Mouse (Mus musculus): ENCODE results near the gene Col6a2.
A peak's percentile ranks its signal among the peaks of the same experiment; 100 is the strongest.

Gene Col6a2

DNA sequence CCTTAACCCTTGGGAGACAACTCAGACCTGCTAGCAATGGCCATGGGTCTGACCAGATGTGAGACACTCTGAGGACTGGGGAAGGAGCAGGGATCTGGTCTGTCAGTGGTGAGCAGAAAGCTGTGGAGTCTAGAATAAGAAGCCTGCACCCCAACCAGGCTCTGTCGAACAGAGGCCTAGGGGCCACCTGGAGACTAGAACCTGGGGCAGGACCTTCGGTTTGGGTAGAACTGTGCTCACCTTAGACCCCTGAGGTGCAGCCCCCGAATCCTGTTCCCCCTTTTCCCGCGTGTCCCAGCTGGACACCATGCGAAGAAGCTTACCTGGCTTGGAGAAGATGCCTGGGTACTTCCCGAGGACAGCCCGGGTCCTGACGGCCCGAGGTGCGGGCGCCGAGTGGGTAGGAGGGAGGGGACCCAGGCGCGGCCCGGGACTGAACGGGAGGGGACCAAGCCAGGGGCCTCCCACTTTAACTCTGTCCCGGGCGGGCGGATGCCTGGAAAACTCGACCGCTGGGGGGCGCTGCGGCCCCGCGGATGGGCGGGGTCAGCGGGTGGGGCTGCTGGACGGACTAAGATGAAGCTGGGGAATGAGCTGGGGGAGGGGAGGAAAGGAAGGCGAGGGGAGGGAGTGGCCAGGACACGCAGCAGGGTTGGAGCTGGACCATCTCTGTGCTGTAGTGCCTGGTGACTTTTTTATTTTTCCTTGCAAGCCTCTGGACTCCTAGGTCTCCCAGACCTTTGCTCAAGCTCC lies at the start of gene Col6a2:
Gene Col6a2 (minus strand): TSS at position 703 of the 753 bp plus-strand sequence.
- DNase-seq (ENCODE audit: low read depth) = peak; percentile 14

DNA sequence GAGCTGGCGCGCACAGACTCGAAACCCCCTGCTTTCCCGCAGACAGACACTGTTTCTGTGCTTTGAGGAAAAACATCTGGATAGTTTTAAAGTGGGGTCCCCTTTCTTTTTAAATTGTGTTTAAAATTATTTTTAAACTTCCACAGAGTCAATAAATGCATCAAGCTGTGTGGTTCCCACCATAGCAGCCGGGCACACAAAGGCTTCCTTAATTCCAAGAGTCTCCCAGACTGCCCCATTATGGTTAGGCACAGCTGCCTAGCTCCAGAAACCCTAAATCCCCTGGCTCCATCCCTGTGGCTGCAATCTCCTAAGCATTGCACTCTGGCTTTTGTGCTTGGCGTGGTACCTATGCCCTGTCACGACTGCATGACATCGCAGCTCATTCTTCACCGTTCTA lies 48.5 kb upstream of the Col6a2 start:
- no peak for DNase-seq (ENCODE audit: low read depth)

DNA sequence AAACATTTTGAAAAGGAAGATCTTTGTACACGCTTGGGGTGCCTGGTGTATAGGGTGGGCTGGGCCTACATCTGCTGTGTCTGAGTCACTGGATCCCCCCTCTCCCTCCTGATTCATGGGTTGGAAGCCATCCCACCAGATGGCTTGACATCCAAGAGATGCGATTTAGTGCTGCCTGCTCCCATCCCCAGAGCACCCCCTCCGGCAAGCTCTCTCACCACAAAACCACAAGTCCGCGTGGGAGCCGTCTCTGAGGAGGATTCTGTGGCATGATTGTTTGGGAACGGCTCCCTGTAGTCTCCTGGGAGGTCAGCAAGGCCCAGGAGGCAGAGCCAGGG lies 45.5 kb upstream of the Col6a2 start:
- no peak for DNase-seq (ENCODE audit: low read depth)

DNA sequence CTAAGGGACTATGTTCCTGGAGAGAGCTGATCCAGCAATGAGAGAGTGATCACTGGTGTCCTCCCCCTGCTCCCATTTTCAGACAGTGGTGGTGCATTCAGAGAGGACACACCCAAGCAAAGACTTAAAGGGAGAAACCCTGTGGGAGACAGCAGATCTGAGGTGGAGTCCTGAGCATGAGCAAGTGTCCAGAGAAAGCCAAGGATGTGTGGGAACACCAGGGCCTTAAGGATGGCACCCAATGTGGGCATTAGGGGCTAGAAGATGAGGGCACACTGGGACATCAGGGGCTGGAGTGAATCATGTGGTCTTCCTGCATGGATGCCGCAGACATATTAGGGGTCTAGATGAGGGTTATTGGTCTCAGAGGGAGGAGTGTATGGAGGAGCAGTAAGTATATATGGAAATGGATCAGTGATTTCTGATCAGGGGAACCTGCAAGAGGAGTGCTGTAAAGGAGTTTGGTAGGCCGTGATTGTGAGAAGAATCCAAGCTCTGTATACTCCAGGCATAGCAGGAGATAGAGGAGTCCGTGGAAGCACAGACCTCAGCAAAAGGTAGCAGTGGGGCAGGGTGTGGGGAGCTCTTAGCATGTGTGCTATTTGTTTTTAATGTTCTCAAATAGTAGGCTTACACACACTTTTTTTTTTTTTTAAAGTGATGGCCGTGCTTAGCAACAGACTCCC lies 45.0 kb upstream of the Col6a2 start:
- DNase-seq (ENCODE audit: low read depth) = no peak

DNA sequence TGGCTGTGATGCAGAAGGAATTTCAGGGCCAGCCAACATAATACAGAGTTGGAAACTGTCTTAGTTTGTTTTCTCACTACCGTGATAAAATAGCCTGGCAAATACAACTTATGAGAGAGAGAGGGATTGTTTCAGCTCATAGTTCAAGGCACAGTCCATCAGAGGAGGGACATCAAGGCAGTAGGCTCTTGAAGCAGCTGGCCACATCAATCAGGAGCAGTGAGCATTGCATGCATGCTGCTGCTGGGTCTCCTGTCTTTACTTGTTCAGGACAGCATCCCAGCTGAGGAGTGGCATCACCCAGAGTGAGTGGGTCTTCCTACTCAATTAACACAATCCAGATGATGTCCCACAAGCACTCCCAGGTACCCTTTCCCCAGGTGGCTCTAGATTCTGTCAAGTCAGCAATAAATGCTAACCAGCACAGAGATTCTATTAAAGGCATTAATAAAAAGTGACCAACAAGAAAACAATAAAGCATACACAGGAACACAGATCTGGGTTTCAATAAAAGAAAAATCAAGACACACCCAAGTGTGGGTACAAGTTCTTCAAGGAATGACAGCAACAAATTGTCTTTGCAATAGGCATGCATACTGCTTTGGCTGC lies 43.9 kb upstream of the Col6a2 start:
- DNase-seq (ENCODE audit: low read depth) = no peak

DNA sequence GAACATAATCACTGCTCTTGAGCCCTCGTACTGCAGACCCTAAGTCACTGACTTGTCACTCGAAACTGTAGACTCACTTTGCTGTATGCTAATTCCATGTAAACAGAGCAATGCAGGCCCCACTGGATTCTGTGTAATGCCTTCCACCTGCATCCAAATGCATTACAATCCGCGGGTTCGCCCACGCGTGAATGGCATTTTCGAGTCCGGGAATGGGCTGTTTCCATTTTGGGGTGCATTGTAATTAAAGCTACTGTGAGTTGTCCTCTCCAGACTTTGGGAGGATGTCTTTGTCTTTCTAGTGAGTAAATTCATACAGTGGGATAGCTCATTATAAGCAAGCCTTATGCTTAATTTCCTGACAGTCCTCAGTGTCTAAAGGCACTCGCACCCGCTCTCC lies 42.1 kb upstream of the Col6a2 start:
- no peak for DNase-seq (ENCODE audit: low read depth)

DNA sequence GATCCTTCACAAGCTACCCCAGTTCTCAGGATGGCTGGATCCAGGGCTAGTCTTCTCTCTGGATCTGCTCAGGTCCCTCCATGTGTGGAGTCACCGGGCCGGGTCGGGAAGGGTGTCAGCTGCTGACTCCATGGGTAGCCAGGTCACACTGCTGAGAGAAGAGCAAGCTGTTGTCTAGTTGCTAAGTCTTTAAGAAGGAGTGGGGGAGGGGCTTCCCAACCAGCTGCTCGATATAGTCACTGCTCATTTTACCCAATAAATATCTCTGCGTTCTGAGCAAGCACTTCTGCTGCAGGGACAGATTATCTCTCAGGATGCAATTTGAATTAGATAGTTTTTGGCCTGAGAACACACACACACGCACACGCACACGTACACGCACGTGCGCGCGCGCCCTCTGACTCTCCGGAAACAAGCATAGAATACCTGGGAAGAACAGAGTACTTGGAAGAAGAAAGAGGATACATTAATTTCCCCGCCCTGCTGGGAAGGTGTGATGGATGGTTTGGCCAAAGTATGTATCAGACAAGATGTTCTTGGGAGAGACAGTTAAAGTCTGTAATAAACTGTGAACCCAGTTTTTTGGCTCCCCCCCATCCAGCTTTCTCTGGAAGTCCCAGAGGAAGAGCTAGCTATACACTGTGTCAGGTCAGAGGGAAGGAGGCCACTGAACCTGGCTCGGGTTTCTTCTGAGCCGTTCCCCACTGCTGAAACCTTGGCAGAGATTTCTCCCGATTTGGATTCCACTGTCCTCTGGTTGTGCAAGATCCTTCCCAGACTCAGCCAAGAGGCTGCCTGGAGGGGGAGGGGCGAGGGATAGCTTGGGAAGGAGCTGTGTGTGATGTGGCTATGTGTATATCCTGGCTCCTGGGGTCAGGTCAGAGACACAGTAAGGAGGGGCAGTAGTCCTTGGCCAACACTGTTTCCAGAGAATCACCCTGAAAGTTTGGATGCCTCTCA lies 41.0 kb upstream of the Col6a2 start:
- DNase-seq (ENCODE audit: low read depth) = no peak

DNA sequence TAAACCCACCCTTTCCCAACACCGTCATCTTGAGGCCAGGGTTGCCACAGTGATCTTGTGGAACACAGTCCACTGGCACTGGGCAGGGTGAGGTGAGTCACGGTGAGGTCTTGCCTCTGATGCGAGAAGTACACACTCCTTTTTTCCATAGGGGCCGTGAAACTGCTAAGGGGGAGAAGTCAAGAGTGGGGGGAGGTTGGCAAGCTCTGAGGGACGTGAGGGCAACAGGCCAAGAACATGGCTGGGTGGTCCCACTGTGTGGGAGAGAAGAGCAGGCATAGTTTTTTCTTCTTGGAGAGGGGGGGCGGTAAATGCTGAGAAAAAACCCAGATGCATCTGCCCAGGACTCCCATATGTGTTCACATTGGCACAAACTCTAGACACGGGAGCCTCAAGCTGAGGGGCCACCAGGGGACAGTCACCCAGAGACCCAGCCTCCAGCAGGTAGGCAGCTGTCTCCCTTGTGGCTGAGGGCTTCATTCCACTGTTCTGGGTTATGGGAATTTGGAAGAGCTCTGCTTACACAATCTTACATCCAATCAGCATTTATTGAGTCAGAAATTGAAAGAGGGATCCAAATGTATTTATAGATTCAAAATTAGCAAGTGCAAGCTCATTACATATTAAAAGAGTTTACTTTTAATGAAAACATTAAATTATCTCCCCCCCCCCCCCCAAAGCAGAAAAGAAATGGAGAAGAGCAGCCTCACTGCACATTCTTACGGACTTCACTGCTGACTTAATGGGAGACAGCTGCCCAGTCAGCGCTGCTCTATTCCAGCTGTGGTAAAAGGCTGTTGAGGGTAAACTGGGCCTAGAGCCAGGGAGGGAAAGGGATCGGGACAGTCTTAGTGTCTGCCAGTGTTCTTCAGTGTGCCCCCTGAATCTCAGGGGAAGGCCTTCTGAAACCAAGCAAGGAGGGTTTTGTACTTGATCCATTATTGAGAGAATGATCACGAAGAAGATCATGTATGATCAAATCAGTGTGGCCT lies 30.2 kb upstream of the Col6a2 start:
- no peak for DNase-seq (ENCODE audit: low read depth)

DNA sequence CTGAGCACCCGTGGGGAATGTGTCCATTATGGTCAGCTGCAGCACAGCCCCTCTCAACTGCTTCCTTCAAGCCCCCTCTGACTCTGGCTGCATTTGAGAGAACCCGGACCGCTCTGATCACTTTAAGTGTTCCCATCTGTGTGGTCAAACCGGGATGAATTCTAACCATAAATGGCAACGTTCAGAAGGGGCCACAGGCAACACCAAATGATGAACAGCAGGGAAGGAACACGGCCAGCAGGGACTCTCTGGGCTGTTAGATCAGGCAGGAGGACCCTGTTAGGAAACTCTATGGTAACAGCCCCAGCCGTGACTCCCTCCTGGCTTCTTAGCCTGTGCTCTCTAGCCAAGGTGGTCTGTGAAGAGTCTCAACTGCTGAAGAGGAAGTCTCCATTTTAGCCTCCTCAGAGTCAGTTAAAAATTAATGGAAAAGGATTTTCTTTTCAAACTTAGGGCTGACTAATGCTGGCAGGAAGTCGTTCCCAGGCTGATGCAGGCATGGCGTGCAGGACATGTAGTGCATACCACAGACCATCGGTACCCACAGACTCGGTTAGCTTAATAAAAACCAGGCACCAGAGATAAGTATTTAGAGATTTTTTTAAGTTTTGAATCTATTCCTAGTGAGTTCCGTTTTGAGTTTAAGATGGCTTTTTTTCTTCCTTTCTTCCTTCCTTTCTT lies 27.4 kb upstream of the Col6a2 start:
- DNase-seq (ENCODE audit: low read depth) = no peak

DNA sequence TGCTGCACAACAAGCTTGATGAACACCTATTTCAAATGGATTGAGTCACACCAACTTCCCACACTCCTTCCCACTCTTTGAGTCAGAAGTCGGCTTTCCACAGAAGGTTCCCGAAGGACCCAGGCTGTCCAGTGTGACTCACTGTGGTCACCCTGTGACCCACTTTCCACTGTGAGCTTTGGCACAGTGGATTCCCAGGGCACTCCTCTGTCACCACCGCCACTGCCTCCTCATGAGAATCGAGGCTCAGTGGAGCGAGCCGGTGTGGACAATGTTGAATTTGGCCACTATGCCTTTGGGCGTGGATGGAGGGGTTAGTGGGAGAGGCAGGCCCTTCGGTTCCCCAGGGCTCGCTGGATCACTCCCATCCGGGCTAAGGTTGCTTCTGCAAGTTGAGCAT lies 25.3 kb upstream of the Col6a2 start:
- no peak for DNase-seq (ENCODE audit: low read depth)

DNA sequence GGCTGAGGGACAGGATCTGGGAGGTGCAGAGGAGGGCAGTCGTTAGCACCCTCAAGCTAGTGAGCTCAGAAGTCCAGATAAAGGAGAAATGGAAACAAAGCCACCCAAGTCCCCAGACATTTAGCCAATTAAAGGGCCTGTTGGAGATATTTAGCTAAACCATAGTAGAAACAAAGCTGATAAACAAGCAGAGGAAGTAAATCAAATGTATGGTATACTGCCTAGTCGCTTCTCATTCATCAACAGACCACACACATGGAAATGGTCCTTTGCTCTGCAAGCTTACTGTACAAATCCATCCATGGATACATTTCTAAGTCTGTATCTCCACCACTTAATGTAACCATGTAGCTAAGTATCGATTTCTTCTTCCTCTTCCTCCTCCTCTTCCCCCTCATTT lies 24.0 kb upstream of the Col6a2 start:
- no peak for DNase-seq (ENCODE audit: low read depth)

DNA sequence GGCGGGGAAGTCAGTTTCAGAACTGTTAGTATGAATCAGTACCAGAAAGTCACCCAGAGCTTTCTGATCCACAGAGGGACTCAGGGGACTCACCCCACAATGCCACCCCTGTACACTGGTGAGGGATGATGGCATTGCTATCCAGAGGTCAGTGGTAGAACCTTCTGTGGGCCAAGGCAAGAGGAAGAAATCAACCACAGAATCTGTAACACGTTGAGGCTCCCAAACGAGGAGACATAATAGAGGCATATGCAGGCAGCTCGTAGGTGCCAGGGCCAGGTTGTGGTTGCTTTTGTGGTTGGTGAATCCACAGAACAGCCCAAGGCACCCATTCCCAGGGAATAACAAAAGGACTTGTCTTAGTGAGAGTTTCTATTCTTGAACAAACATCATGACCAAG lies 22.3 kb upstream of the Col6a2 start:
- DNase-seq (ENCODE audit: low read depth) = no peak

DNA sequence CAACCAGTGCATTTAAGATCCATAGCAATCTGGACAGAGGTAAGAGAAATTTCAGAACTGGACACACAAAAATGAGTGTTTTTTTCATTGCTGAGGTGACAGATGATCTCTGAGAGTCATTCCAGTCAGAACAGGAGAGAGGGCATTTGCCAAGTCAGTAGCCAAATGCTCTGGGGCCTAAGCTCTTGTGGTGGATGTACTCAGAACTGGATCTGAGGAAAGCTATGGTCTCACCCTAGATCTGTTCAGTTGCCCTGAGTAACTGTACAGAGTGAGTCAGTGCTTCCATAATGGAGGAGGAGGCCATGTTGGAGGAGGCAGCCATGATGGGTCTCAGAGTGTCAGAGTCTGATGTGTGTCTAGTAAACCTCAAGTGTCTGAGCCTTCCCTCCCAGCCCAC lies 21.6 kb upstream of the Col6a2 start:
- no peak for DNase-seq (ENCODE audit: low read depth)

DNA sequence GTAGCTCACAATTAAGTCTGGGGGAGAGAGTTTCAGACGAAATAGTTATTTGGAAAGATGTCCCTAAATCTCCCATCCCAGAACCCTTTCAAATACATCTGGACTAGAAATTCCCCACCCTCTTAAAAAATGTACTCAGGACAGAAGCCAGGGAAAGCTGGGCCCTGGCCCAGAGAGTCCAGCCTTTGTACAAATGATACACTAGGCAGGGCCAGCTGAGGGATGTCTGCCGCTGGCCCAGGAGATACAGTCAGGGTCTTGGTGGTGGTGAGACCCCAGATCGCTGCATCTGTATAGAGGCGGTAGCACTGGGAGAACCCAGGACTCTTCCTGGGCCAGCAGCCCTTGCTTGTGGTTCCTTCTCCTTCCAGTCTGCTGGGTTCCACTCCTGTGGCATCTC lies 20.6 kb upstream of the Col6a2 start:
- DNase-seq (ENCODE audit: low read depth) = no peak

DNA sequence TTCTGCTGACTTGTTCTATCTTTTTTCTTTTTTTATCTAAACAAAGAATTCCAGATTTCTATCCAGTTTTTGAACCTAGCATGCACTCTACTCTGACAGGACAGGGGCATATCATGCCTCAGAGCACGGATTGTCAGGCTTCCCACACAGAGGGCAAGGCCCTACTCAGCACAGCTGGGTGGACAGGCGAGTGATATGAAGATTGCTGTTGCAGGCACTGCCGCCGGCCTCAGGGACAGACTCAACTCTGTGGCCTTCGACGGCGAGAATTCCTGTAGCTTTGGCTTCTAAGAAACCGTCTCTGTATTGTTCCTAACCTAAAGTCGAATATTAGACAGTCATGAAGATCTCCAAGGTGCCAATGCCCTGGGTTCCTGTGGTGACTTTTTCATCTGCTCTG lies 20.0 kb upstream of the Col6a2 start:
- no peak for DNase-seq (ENCODE audit: low read depth)

DNA sequence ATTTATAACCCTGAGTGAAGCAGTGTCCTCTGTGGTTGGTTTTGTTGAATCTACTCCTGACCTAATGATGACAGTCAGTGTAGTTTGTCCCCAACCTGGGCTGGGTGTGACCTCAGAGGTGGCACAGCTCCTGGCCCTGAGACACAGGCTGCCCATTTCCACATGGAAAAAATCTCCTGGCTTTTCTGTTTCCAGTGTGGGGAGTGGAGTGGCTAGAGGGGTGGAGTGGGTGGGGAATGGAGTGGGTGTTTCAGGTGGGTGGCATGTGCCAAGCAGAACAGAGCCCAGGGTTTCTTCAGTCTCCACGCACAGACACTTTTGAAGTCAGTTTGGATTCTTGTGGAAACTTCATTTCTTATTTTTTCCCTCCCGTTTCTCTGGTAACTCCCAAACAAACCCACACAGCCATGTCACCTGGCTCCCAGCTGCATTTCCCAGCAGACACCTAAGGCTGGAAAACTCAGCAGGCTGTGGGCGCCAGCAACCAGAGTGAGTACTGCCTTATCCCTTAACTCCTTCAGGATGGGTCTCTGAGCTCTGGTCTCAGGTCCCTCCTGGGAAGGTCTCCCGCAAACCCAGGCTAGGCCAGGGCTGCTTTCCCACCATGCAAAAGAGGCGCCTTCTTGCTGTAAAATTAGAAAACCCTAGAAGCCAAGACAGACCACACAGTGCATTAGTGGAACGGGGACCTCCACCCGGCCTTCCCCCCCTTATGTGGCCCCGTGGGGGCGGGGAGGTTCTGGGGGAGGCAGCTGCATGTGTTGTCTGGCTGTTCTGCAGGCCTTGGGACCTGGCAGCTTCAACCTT lies 19.4 kb upstream of the Col6a2 start:
- no peak for DNase-seq (ENCODE audit: low read depth)

DNA sequence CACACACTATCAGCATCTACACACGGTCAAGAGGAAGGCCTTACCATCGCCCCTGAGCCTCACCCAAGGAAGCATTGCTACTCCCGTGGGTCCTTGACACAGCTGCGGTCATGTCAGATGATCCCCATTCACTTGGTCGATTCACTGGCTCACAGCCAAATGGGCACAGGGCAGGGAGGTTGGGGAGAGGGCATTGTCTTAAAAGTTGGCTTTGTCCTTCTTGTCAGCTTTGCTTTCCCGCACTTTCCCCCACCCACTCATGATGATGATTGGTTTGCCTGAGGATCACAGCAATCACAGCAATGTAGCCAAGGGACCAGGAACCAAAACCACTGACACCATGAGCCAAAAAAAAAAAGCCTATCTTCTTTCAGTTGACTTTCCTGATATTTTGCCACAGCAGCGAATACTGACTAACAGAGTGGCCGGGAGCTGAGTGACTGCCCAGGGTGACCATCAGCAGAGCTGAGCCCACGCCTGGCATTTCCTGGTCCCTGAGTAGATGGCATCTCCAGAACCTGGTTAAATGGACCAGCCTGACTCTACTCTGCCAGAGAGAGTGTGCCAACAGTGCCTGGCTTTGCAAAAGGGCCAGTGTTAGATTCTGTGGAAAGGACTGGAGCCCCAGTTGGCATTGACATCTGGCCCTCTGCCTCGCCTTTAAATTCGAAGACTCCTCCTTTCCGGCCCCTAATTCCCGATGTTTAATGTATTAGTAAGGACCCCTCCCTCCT lies 18.6 kb upstream of the Col6a2 start:
- DNase-seq (ENCODE audit: low read depth) = no peak

DNA sequence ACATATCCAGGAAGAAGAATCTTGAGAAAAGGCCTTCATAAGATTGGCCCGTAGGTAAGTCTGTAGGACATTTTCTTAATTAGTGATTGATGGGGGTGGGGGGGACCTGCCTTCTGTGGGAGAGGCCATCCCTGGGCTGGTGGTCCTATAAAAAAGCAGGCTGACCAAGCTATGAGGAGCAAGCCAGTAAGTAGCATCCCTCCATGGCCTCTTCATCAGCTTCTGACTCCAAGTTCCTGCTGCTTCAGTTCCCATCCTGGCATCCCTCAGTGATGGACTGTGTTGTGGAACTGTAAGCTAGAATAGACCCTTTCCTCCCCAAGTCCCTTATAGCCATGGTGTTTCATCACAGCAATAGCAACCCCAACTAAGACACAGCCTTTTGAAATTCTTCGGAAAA lies 16.5 kb upstream of the Col6a2 start:
- DNase-seq (ENCODE audit: low read depth) = no peak

DNA sequence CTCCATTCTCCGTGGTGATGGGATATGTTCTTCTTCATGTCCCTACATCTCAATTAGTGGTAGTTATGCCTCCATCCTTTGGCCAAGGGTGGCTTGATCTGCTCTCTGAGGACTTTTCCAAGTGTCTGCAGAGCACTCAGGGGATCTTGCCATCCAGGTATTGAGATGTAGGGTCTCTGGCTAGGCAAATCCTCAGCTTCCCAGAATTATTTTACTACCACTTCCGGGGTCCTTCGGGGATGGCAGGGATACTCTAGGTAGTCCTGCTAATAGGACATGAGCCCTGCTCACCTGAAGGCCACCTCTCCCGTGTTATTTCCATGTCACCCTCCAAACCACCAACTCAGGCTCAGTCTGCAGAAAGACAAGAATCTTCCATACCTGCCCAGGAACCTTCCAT lies 13.2 kb upstream of the Col6a2 start:
- DNase-seq (ENCODE audit: low read depth) = no peak
